Mouse (Mus musculus): ENCODE data around the gene Fam173b. TPM values are rescaled to one million over a fixed set of nuclear protein-coding genes. Genes with fewer than 3 reads are reported as not detected.

Fam173b gene
- total RNA-seq (2017) = 2.8 and 5.9 TPM in 2 replicates

GRCm38 (mm10) chr15:31601646-31602374 lies at the start of gene Fam173b, which contains the start of gene Cct5:
Gene Fam173b, plus strand, starts transcription at chr15:31601852.
Gene Cct5, minus strand, starts transcription at chr15:31601804.
- ATAC-seq (replicated peaks in 1 of 2; ENCODE audit: insufficient read depth in 1 of 2, low FRiP score in 2 of 2, low TSS enrichment in 1 of 2, low read depth in 1 of 2, poor library complexity in 2 of 2, severe bottlenecking in 2 of 2) = peak; percentile 86 to 87

GRCm38 (mm10) chr15:31554855-31555254 lies 46.8 kb upstream of the Fam173b start:
- ATAC-seq (replicated peaks in 1 of 2; ENCODE audit: insufficient read depth in 1 of 2, low FRiP score in 2 of 2, low TSS enrichment in 1 of 2, low read depth in 1 of 2, poor library complexity in 2 of 2, severe bottlenecking in 2 of 2) = peak; percentile 51 to 59; a peak in 3 of 4 replicates

GRCm38 (mm10) chr15:31561390-31561789 lies 40.3 kb upstream of the Fam173b start:
- no peak for ATAC-seq (replicated peaks in 1 of 2; ENCODE audit: insufficient read depth in 1 of 2, low FRiP score in 2 of 2, low TSS enrichment in 1 of 2, low read depth in 1 of 2, poor library complexity in 2 of 2, severe bottlenecking in 2 of 2)

- ATAC-seq (replicated peaks in 1 of 2; ENCODE audit: insufficient read depth in 1 of 2, low FRiP score in 2 of 2, low TSS enrichment in 1 of 2, low read depth in 1 of 2, poor library complexity in 2 of 2, severe bottlenecking in 2 of 2) = no peak
These were observed 39.7 kb upstream of the Fam173b start for GRCm38 (mm10) chr15:31561976-31562375.

GRCm38 (mm10) chr15:31562847-31563246 lies 38.8 kb upstream of the Fam173b start:
- ATAC-seq (replicated peaks in 1 of 2; ENCODE audit: insufficient read depth in 1 of 2, low FRiP score in 2 of 2, low TSS enrichment in 1 of 2, low read depth in 1 of 2, poor library complexity in 2 of 2, severe bottlenecking in 2 of 2) = no peak

- peak in 1 of 2 experiments; percentile 53; a peak in 2 of 4 replicates for ATAC-seq (replicated peaks in 1 of 2; ENCODE audit: insufficient read depth in 1 of 2, low FRiP score in 2 of 2, low TSS enrichment in 1 of 2, low read depth in 1 of 2, poor library complexity in 2 of 2, severe bottlenecking in 2 of 2)
These were observed 37.8 kb upstream of the Fam173b start for GRCm38 (mm10) chr15:31563577-31564546.

- ATAC-seq (replicated peaks in 1 of 2; ENCODE audit: insufficient read depth in 1 of 2, low FRiP score in 2 of 2, low TSS enrichment in 1 of 2, low read depth in 1 of 2, poor library complexity in 2 of 2, severe bottlenecking in 2 of 2) = no peak
These were observed 36.5 kb upstream of the Fam173b start, which contains the start of gene Cmbl for GRCm38 (mm10) chr15:31565184-31565583. Gene Cmbl, plus strand, starts transcription at chr15:31565389.

GRCm38 (mm10) chr15:31565786-31566185 lies 35.9 kb upstream of the Fam173b start:
- no peak for ATAC-seq (replicated peaks in 1 of 2; ENCODE audit: insufficient read depth in 1 of 2, low FRiP score in 2 of 2, low TSS enrichment in 1 of 2, low read depth in 1 of 2, poor library complexity in 2 of 2, severe bottlenecking in 2 of 2)

GRCm38 (mm10) chr15:31567431-31567830 lies 34.2 kb upstream of the Fam173b start:
- ATAC-seq (replicated peaks in 1 of 2; ENCODE audit: insufficient read depth in 1 of 2, low FRiP score in 2 of 2, low TSS enrichment in 1 of 2, low read depth in 1 of 2, poor library complexity in 2 of 2, severe bottlenecking in 2 of 2) = no peak

- ATAC-seq (replicated peaks in 1 of 2; ENCODE audit: insufficient read depth in 1 of 2, low FRiP score in 2 of 2, low TSS enrichment in 1 of 2, low read depth in 1 of 2, poor library complexity in 2 of 2, severe bottlenecking in 2 of 2) = no peak
These were observed 33.1 kb upstream of the Fam173b start for GRCm38 (mm10) chr15:31568581-31568996.

GRCm38 (mm10) chr15:31569325-31570022 lies 32.2 kb upstream of the Fam173b start:
- no peak for ATAC-seq (replicated peaks in 1 of 2; ENCODE audit: insufficient read depth in 1 of 2, low FRiP score in 2 of 2, low TSS enrichment in 1 of 2, low read depth in 1 of 2, poor library complexity in 2 of 2, severe bottlenecking in 2 of 2)

GRCm38 (mm10) chr15:31570959-31571358 lies 30.7 kb upstream of the Fam173b start:
- ATAC-seq (replicated peaks in 1 of 2; ENCODE audit: insufficient read depth in 1 of 2, low FRiP score in 2 of 2, low TSS enrichment in 1 of 2, low read depth in 1 of 2, poor library complexity in 2 of 2, severe bottlenecking in 2 of 2) = 0 out of 4 replicates have a peak, but pooled peaks of 1 of the 2 experiments have one; percentile 43

- ATAC-seq (replicated peaks in 1 of 2; ENCODE audit: insufficient read depth in 1 of 2, low FRiP score in 2 of 2, low TSS enrichment in 1 of 2, low read depth in 1 of 2, poor library complexity in 2 of 2, severe bottlenecking in 2 of 2) = peak; percentile 40 to 76; a peak in 3 of 4 replicates
These were observed 29.5 kb upstream of the Fam173b start for GRCm38 (mm10) chr15:31571906-31572722.

GRCm38 (mm10) chr15:31573287-31573686 lies 28.4 kb upstream of the Fam173b start:
- ATAC-seq (replicated peaks in 1 of 2; ENCODE audit: insufficient read depth in 1 of 2, low FRiP score in 2 of 2, low TSS enrichment in 1 of 2, low read depth in 1 of 2, poor library complexity in 2 of 2, severe bottlenecking in 2 of 2) = no peak

GRCm38 (mm10) chr15:31573692-31574091 lies 28.0 kb upstream of the Fam173b start:
- no peak for ATAC-seq (replicated peaks in 1 of 2; ENCODE audit: insufficient read depth in 1 of 2, low FRiP score in 2 of 2, low TSS enrichment in 1 of 2, low read depth in 1 of 2, poor library complexity in 2 of 2, severe bottlenecking in 2 of 2)

- no peak for ATAC-seq (replicated peaks in 1 of 2; ENCODE audit: insufficient read depth in 1 of 2, low FRiP score in 2 of 2, low TSS enrichment in 1 of 2, low read depth in 1 of 2, poor library complexity in 2 of 2, severe bottlenecking in 2 of 2)
These were observed 25.6 kb upstream of the Fam173b start for GRCm38 (mm10) chr15:31576076-31576475.
